Mouse (Mus musculus): ENCODE results near the gene Ppfibp1.
"Not testable (repeated sequence)": the region's sequence is repeated elsewhere in the genome, so short reads cannot be mapped to it uniquely, and the experiment has no call there.

Gene Ppfibp1

DNA sequence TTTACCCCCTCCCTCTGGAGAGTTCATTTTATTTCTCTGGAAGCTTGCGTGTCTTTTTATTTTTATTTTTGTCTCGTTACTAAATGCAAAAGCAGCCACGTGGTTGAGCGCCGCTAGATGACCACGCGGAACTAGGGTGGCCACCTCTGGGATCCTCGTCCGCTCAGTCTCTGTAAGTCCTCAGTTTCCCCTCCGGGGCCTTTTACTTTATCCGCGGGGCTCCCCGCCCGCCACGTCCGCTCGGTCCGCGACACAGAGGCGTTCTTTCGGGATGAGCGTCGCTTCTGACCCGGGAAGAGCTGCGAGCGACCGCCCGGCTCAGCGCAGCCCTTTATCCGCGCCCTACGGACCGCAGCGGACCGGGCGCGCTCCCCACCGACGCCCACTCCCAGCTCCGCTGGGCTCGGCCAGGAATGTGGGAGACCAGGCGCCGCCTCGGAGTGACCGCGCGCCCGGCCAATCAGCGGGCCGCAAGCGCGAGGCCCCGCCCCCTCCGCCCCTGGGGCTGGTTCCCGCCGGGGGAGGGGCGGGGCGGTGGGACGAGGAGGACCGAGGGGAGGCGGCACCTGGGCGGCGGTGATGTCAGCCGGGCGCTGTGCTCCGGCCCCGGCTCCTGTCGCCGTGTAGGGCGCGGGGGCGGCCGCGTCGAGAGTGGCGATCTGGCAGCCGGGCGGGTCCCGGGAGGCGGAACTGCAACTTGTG lies at the start of gene Ppfibp1:
Gene Ppfibp1 (plus strand): TSS at position 530 of the 702 bp plus-strand sequence.
- DNase-seq (ENCODE audit: low spot score) = peak; percentile 83

DNA sequence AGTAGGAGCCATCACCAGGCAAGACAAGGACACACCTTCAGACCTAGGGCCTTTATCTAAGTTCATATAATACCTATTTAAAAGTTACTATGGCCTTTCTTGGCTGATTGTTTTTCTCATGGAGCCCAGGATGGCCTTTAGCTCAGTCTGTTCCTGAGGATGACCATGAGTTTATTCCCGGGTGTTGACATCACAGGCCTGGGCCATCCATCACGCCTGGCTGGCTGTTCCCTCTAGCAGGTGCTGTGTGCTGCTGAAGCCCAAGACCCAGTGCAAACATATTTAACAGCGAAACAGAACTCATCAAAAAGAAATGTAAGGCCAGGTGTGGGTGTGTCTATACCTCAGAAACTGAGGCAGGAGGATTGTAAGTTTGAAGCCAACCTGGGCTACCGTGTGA lies 49.4 kb upstream of the Ppfibp1 start:
- DNase-seq (ENCODE audit: low spot score) = no peak

DNA sequence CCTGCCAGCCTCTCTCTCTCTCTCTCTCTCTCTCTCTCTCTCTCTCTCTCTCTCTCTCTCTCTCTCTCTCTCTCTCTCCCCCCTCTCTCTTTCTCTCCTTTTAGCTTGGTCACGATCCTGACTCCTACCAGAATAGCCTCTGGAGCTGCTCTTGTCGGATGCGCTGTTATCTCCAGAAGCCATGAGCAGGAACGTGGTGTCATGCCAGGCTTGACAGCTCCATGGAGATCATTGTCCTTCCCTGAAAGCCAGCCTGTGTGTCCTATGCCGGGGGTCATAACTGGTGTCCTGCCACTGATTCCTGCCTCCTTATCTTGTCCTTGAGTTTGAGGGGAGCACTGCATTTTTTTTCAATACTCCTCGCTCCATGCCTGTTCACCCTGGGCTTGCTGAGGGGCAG lies 43.4 kb upstream of the Ppfibp1 start:
- DNase-seq (ENCODE audit: low spot score) = no peak

DNA sequence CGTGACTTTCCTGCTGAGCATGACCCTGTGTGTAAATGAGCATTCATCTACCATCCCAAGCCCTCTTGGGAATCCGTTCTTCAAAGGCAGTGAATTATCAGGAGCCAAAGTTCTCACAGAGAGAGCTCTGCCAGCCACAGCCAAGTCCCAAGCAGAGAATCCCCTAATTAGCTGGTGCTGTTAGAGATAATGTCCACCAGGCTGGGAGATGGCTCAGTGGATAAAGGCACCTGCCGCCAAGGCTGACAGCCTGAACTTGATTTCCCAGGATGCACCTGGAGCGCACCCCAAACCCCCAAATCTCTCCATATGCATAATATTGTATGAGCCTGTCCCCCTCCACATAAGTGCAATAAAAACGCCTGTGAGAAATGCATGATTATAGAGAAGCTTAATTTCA lies 42.9 kb upstream of the Ppfibp1 start:
- DNase-seq (ENCODE audit: low spot score) = no peak

DNA sequence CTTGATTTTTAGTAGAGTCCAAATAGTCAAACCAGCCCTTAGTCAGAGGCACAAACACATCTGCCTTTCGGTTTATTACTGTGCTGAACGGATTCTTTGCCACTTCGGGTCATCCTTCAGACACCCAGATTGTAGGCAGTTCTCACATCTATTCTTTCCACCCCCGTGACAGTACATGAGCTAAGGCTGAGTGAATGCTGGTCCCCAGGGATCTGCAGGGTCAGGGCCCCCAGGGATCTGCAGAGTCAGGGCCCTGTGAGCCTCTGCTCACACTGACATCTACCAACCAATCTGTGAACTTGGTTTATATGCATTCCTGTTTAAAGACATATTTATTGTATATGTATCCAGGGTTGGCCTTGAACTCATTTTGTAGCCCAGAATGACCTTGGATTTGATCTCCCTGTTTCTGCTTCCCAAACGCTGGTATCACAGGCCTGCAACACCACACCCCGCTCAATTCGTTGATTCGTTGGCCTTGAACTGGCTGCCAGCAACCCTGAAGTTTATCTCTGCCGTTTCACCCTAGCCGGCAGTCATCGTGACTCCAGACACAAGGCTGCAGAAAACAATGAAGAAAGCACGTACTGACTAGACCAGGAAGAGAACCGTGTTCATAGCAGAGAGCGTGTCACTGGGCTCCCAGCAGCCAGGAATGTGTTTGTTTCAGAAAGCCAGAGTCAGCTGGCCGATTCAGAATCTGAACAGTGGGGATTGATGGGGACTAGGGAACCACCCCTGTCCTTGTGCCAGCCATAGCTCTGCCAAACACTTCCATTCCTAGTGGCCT lies 42.1 kb upstream of the Ppfibp1 start:
- no peak for DNase-seq (ENCODE audit: low spot score)

DNA sequence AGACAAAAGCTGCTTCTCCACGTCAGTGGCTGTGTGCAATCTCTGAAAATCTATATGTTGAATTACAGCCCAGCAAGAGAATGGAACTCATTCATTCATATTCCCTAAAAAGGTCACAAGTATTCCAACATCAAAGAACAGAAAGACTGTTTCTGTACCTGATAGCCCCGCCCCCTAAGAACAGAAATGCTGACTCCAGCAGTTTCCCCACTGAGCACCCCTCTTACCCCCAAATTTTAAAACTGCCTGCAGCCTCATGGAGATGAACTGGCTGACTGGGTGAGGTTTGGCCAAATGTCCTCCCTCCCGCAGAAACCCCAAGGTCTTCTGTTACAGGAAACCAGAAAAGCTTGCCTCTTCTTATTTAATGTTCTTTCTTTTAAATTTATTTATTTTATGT lies 40.9 kb upstream of the Ppfibp1 start:
- DNase-seq (ENCODE audit: low spot score) = no peak

DNA sequence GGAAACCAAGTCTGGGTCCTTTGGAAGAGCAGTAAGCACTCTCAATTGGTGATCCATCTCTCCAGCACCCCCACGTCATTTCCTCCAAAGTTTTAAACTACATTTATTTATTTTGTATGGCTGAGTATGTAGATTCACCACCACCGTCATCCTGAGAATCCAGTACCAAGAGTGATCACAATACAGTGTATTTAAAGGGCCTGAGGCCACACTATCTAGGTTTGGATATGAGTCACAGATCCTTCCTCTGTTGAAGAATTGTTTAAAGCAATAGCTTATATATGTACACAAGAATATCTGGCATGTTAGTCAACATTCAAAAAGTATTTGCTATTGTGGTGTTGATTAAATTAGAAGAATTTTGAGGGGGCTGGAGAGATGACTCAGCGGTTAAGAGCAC lies 40.0 kb upstream of the Ppfibp1 start:
- DNase-seq (ENCODE audit: low spot score) = no peak

DNA sequence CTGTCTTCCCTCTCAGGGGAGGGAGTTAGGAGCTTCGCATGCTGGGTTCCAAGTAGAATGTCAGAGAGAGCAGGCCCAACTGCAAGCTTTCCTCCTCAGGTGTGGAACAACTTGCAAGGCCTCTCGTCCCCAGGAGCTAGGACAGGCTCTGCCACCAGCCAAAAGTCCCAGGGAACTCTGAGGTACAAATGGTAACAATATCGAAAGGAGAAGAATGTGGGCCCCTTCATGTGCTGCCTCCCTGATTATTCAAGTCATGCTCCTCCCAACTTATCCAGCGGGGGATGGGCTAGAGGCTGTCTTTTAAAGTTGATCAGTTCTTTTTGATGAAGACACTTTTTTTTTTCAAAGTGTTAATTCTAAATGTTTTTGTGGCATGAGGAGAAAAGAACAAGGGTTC lies 38.2 kb upstream of the Ppfibp1 start, which contains the start of gene Smco2:
Gene Smco2 (plus strand): TSS at position 55 of the 400 bp plus-strand sequence.
- DNase-seq (ENCODE audit: low spot score) = no peak

DNA sequence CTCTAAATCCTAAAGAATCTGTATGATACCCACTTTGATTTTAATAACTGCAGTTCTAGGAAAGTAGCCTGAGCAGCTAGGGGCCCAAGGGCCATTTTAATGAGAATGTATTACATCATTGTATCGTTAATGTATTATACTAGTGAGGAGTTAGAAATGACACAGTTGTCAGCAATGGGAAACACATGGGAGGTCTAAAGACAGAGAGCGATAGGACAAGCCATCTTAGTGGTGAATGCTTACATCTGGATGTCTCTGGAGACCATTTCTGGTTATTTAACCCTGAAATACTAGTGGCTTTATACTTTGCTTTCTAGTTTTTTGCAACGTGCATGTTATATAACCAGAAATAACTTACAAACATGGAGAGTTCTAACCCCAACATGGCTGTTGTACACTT lies 36.4 kb upstream of the Ppfibp1 start:
- DNase-seq (ENCODE audit: low spot score) = no peak

DNA sequence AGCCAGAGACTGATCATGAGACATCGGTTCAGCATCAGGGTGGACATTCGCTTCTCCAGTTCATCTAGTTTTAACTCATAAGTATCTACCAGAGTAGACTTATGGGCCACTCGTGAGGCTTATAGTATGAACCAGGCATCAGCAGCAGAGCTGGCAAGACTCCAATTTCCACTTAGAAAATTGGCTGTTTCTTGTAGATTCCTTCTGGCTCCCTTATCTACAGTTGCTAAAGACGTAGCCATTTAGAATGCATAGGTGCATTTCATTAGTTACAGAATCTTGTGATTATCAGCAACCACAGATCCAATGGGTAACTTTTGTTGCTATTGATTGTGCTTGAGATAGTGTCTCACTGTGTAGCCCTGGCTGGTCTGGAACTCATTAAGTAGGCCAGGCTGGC lies 35.5 kb upstream of the Ppfibp1 start:
- no peak for DNase-seq (ENCODE audit: low spot score)

DNA sequence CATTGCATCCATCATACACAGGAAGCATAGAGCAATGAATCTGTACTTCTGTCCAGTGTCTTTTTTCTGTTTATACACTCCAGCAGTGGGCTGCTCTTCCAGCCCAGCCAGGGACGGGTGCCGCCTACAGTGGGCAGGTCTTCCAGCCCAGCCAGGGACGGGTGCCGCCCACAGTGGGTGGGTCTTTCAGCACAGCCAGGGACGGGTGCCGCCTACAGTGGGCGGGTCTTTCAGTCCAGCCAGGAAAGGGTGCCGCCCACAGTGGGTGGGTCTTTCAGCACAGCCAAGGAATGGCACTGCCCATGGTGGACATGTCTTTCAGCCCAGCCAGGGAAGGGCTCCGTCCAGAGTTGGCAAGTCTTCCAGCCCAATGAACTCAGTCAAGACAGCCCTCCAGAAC lies 33.1 kb upstream of the Ppfibp1 start:
- DNase-seq (ENCODE audit: low spot score) = no peak

DNA sequence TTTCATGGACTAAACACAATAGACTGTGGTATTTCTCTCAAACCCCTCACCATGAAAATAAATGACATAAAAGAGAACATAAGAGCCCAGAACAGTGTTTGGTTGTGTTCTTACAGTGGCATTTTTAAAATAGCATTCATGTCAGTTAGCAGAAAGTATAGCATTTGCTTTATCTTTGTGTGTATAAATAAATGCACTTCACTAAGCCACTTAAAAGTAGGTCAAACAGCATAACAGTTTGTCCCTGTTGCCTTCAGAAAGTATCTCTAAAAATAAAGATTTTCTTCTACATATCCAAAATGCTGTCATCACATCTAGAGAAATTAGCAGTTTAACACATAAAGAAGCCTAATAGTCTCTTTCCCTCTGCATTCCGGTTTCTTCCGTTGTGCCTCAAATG lies 30.9 kb upstream of the Ppfibp1 start:
- no peak for DNase-seq (ENCODE audit: low spot score)

DNA sequence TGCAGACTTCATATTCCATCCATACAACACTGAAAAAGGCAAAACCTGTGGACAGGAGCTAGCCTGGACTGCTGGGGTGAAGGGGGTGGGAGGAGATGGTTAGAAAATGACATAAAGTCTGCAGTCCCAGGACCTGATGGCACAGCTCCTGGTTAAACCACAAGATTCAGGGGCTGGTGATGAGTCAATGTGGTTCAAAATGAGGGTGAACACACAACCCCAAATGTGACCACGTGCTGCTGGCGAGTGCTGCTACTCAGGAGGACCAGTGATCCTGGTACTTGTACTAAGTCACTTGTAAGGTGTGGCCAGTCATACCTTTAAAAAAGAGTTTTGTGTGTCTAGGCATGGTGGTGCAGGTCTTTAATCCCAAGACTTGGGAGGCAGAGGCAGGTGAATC lies 25.1 kb upstream of the Ppfibp1 start:
- DNase-seq (ENCODE audit: low spot score) = no peak

DNA sequence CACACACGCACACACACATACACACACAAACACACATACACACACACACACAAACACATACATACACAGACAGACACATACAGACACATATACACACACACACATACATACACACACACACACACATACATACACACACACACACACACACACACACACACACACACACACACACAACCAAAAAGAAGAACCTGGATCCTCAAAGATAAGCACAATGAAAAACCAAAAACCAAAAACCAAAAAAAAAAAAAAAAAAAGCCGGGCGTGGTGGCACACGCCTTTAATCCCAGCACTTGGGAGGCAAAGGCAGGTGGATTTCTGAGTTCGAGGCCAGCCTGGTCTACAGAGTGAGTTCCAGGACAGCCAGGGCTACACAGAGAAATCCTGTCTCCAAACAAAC lies 23.9 kb upstream of the Ppfibp1 start:
- not testable (repeated sequence) for DNase-seq (ENCODE audit: low spot score)

DNA sequence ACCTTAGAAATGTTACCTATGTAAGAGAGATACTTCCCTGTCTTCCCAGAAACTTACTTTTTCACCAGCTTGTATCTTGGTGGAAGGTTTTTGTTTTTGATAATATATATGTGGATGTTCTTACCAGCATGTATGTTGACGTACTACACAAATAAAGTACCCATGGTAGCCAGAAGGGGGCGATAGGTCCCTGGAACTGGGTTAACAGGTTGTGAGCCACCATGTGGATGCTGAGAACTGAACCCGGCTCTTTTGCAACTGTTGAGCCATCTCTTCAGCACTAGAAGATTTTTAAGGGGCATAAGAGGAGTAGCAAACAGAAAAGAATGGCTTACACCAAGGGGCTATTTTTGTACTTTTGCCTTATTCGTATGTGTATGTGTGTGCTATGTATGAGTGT lies 22.6 kb upstream of the Ppfibp1 start:
- no peak for DNase-seq (ENCODE audit: low spot score)

DNA sequence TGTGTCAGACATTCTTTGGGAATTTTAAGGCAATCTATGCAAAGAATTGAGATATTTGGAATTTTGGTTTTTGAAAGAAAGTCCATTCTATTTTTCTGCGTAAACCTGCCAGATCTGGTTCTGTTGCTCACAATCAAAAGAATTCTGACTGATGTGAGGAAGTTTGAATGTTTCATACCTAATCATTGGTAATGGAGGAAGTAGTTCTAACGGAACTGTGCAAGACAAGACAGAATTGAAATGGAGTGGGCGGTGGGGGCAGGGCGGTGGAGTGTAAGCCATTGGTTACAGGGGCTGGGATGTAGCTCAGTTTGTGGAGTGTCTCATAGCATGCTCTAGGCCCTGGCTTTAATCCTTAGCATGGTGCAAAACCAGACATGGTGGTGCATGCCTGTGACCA lies 16.3 kb upstream of the Ppfibp1 start:
- DNase-seq (ENCODE audit: low spot score) = no peak

DNA sequence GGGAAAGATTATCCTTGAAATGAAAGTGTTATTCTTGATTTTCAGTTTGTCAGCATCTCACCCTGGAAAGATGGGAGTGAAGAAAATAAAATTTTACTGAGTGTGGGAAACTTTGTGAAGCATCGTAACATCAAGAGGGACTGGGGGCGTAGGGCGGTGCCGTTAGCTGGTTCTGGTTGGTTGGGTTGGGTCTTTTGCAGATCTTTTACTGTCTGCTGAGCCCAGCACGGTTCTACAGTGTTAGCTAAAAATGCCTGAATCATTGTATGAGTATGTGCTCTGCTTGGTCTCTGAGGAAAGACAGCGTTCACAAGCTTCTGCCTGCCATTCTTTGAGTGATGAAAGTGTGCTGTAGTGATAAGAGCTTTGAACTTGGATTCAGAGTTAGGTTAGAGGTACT lies 13.9 kb upstream of the Ppfibp1 start:
- no peak for DNase-seq (ENCODE audit: low spot score)

DNA sequence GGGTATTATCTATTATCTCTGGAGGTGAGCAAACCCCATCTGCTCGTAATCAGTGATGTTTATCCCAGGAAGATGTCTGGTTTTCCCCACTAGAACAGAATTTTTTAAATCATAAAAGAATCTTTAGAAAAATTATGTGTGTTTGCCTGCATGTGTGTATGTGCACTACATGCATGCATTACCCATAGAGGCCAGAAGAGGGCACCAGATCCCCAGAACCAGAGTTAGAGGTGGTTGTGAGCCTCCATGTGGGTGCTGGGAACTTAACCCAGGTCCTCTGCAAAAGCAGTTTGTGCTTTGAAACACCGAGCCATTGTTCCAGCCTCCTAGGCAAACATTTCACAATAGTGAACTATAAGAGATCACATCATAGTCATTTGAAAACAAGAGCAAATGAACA lies 11.5 kb upstream of the Ppfibp1 start:
- DNase-seq (ENCODE audit: low spot score) = no peak

DNA sequence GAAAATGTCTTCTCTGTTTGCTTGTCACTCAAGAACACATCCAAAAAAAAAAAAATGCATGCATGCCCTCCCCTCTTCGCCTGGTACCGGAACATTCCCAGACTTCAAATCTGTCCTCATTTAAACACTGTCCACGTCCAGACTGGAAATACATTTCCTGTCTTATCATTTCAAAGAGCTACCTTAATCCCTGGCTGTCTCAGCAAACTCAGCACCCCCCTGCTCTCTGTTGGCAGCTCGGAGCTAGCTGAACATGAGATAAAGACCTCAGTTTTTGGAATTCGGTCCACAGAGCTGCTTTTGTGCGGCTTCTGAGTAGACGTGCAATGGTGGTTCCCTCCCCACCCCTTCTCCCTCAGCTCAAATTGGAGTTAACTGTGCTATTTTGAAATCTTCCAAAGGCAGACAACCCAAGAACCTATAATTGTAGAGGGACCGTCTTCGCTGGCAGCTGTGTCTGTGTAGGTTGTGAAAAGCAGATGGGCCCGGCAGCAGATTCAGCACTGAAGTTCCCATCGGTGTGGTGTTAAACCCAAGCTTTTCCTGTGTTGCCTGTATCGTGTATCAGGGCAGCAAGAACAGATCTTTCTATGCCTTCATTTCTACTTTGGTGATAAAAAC lies 10.8 kb upstream of the Ppfibp1 start:
- DNase-seq (ENCODE audit: low spot score) = no peak

DNA sequence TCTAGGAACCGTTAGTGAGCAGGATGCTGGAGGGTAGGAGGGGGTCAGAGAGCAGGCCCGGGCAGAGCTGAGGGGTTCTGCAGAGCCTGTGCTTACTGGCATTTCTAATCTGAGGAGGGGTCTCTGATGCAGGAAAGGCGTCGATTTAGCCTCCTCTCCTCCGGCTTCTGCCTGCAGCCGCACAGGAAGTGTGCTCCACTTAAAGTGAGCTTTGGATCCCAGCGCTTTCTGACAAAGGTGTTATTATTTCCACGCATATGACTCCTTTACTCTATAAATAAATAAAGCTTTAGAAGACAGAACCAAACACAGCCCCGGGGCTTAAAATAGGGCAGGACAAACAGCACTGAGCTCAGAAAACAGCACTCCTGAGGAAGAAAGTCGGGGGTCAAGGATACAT lies 9.4 kb upstream of the Ppfibp1 start:
- no peak for DNase-seq (ENCODE audit: low spot score)

DNA sequence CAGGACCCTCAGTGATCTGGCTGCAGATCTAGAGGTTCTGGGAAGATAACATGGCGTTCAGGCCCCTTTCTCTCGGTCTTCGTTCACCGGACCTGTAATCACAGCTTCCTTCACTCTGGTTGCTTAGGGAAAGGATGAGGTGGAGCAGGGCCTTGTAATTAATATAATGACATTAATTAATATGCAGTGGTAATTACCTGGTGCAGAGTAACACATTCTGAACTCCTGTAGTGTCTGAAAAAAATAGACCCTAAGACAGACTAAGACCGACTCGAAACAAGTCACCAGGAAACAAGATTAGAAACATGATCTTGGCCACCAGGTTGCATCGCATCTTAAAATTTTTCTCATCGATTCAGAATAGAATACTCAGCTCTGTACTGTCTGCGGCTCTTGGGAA lies 8.4 kb upstream of the Ppfibp1 start:
- DNase-seq (ENCODE audit: low spot score) = no peak

DNA sequence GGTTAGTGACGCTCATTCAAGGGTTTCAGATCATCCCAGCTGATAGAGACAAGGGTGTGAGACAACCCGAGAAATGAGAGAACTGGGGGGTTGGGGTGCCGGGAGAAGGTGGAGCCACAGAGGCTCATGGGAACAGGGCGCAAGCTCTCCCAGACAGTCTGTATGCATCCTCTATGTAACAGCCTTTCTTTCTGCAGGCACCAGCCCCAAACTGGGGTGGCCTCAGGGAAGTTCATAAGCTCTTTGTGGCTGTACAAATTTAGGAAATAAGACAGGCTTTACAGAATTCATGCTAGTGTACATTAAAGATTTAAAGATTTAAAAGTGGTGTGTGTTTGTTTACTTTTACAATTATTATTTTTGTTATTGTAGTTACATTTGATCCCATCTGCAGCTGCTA lies 8.0 kb upstream of the Ppfibp1 start:
- DNase-seq (ENCODE audit: low spot score) = no peak

All from T-cell, adult 2 months (primary cell).